Mouse (Mus musculus): ENCODE data around the gene Wfdc17. TPM values are rescaled to one million over a fixed set of nuclear protein-coding genes. Genes with fewer than 3 reads are reported as not detected.

The Wfdc17 gene
- polyA plus RNA-seq (2016; fragmentation: Nextera tagmentation; extraction: Ambion mirVana), result 0.32 TPM in 1 of 2 replicates, not detected in the other

DNA sequence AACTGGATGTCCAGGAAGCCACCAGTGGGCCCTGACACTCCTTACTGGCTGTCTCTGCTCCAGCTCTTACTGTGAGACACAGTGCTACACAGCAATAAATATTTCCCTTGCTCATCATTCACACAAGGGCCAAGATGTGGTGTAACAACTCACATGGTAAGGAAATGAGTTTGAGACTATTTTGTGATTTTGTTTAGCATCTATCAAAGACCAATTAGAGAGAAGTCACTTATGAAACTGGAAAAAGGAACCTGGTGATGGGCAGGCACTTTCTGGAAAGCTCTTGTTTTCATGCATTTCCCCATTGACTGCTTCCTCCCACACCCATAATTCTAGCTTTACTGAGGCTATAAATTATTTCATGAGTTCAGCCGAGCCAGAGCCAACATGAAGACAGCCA, at the start of gene Wfdc17:
Gene Wfdc17, plus strand, starts transcription at position 287 of the 400 bp plus-strand sequence.
- Histone ChIP-seq H3K27ac (no peak within 1 kb of the TSS), H3K4me1 (no peaks in the 10 kb centered on the region), H3K27me3 (ENCODE audit: poor library complexity, severe bottlenecking) (no peaks in the 10 kb centered on the region), H3K4me3 (no peak within 1 kb of the TSS), H3K36me3 (replicated peaks) (no peaks in the 10 kb centered on the region), H3K9me3 (no peaks in the 10 kb centered on the region)
- 74% methylated on average over 1 of the region's 1 CpGs for WGBS
- DNase-seq (ENCODE audit: extremely low spot score, low spot score), result no peak

- Histone ChIP-seq H3K27ac (no peak overlapping the region), H3K27me3 (ENCODE audit: poor library complexity, severe bottlenecking) (no peaks in the 10 kb centered on the region), H3K36me3 (replicated peaks) (no peaks in the 10 kb centered on the region), H3K9me3 (no peaks in the 10 kb centered on the region), H3K4me1 (no peaks in the 10 kb centered on the region), H3K4me3 (no peak overlapping the region)
- 91% methylated on average over 8 of the region's 8 CpGs for WGBS
- DNase-seq (ENCODE audit: extremely low spot score, low spot score), result no peak
Measured at GRCm38 (mm10) chr11:83654606-83655005, 49.2 kb upstream of the Wfdc17 start.

DNA sequence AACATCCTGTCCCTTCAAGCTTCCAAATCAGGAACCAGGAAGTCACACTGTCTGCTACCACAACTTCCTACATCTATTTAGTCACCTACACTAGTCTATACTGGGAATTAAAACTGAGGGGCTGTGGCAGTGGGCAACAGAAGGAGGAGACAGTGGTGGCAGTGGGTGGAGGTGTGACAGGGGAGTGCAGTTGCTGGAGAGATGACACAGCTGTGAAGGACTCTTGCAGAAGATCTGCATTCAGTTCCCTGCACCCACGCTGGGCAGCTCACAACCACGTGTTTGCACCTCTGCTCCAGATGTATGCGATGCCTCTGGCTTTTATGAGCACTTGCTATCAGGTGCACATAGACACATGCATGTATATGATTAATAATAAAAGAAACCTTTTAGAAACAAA, 46.3 kb upstream of the Wfdc17 start:
- H3K9me3 ChIP-seq, result no peaks in the 10 kb centered on the region
- no peak for DNase-seq (ENCODE audit: extremely low spot score, low spot score)
- H3K4me1 ChIP-seq, result no peaks in the 10 kb centered on the region
- no peaks in the 10 kb centered on the region for H3K36me3 ChIP-seq (replicated peaks)
- H3K4me3 ChIP-seq, result no peak overlapping the region
- no peaks in the 10 kb centered on the region for H3K27me3 ChIP-seq (ENCODE audit: poor library complexity, severe bottlenecking)
- 85% methylated on average over 3 of the region's 3 CpGs for WGBS
- H3K27ac ChIP-seq, result no peak overlapping the region

GRCm38 (mm10) chr11:83658797-83659196, 45.0 kb upstream of the Wfdc17 start:
- WGBS, result 84% methylated on average over 6 of the region's 6 CpGs
- Histone ChIP-seq H3K9me3 (no peaks in the 10 kb centered on the region), H3K4me1 (no peaks in the 10 kb centered on the region), H3K36me3 (replicated peaks) (no peaks in the 10 kb centered on the region), H3K27me3 (ENCODE audit: poor library complexity, severe bottlenecking) (no peaks in the 10 kb centered on the region), H3K4me3 (no peak overlapping the region), H3K27ac (no peak overlapping the region)
- DNase-seq (ENCODE audit: extremely low spot score, low spot score), result no peak

- Histone ChIP-seq H3K27ac (no peak within 1 kb of the TSS), H3K36me3 (replicated peaks) (no peaks in the 10 kb centered on the region), H3K4me3 (no peak within 1 kb of the TSS), H3K27me3 (ENCODE audit: poor library complexity, severe bottlenecking) (no peaks in the 10 kb centered on the region), H3K9me3 (no peaks in the 10 kb centered on the region), H3K4me1 (no peaks in the 10 kb centered on the region)
- DNase-seq (ENCODE audit: extremely low spot score, low spot score), result no peak
- WGBS, result 82% methylated on average over 6 of the region's 6 CpGs
Measured at GRCm38 (mm10) chr11:83662204-83662603, 41.6 kb upstream of the Wfdc17 start, which contains the start of gene Ccl4. Gene Ccl4, plus strand, starts transcription at chr11:83662584.

DNA sequence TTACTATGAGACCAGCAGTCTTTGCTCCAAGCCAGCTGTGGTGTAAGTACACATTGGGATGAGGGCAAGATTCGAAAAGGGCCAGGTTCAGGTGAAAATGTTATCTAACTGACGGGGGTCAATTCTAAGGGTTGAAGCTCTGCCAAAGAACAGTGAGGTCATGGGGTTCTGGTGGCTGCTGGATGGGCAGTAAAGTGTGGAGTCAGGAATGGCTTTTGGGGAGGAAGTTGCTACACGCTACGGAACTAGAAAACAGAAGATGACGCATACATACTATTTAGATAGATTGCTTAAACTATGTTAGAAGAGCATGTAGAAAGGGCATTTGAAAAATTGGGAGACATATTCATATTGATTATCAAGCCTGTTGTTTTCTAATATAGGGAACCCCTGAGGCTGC, 40.3 kb upstream of the Wfdc17 start:
- 91% methylated on average over 5 of the region's 5 CpGs for WGBS
- Histone ChIP-seq H3K27ac (no peak overlapping the region), H3K27me3 (ENCODE audit: poor library complexity, severe bottlenecking) (no peaks in the 10 kb centered on the region), H3K4me3 (no peak overlapping the region), H3K36me3 (replicated peaks) (no peaks in the 10 kb centered on the region), H3K4me1 (no peaks in the 10 kb centered on the region), H3K9me3 (no peaks in the 10 kb centered on the region)
- no peak for DNase-seq (ENCODE audit: extremely low spot score, low spot score)

DNA sequence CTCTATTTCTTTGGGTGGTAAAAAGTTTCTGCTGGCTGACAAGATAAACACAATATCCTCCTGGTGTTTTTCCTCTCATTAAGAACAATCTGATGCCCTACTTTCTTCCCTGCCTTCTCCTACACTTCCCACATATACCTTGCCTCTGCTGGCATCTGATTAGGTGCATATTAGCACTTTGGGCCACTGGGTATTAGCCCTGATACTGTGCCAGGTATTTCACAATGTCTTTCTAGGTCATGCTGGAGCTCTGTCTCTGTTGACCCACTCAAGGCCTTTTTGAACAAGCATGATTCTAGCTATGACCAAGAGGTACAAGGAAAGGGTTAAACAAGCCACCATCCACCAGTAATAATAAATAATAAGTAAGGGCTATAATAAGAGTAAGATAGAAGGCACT, 32.0 kb upstream of the Wfdc17 start:
- DNase-seq (ENCODE audit: extremely low spot score, low spot score), result no peak
- Histone ChIP-seq H3K27ac (no peak overlapping the region), H3K27me3 (ENCODE audit: poor library complexity, severe bottlenecking) (no peaks in the 10 kb centered on the region)

DNA sequence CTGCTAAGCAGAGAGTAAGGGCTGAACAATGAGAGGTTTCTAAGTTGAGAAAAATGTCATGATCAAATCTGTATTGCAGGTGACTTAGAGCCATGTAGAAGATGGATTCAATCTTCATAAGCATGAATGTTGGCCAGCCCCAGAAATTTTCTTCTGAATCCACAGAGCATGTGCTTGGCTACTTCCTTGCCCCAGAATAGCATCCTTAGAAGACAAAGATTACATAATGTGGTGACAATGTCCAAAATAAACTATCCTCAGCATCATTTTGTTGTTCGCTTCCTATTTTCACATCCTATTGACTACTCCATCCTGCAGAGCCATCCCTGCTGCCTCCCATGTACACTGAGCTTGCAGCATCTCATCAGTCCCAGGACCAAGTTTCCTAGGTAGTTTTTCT, 28.1 kb upstream of the Wfdc17 start:
- no peaks in the 10 kb centered on the region for H3K27me3 ChIP-seq (ENCODE audit: poor library complexity, severe bottlenecking)
- H3K36me3 ChIP-seq (replicated peaks), result no peaks in the 10 kb centered on the region
- 97% methylated on average over 1 of the region's 1 CpGs for whole genome bisulfite sequencing
- H3K27ac ChIP-seq, result no peak overlapping the region
- no peaks in the 10 kb centered on the region for H3K4me1 ChIP-seq
- H3K9me3 ChIP-seq, result no peaks in the 10 kb centered on the region
- DNase-seq (ENCODE audit: extremely low spot score, low spot score), result no peak
- H3K4me3 ChIP-seq, result no peak overlapping the region

More for the DNA sequence above, 32.0 kb upstream of the Wfdc17 start:
- no peak overlapping the region for H3K4me3 ChIP-seq
- no peaks in the 10 kb centered on the region for H3K4me1 ChIP-seq
- no peaks in the 10 kb centered on the region for H3K9me3 ChIP-seq
- no peaks in the 10 kb centered on the region for H3K36me3 ChIP-seq (replicated peaks)

DNA sequence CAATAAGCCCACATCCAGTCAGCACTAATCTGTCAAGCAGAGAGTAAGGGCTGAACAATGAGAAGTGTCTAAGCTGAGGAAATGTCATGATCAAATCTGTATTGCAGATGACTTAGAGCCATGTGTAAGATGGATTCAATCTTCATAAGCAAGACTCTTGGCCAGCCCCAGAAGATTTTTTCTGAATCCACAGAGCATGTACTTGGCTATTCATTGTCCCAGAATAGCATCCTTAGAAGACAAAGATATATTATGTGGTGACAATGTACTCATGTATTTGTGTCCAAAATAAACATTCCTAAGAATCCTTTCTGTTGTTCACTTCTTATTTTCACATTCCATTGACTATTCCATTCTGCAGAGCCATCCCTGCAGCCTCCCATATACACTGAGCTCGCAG, 13.9 kb upstream of the Wfdc17 start:
- Histone ChIP-seq H3K27ac (no peak overlapping the region), H3K9me3 (no peaks in the 10 kb centered on the region), H3K4me3 (no peak overlapping the region), H3K36me3 (replicated peaks) (no peaks in the 10 kb centered on the region), H3K27me3 (ENCODE audit: poor library complexity, severe bottlenecking) (no peaks in the 10 kb centered on the region), H3K4me1 (no peaks in the 10 kb centered on the region)
- WGBS, result 93% methylated on average over 1 of the region's 1 CpGs
- DNase-seq (ENCODE audit: extremely low spot score, low spot score), result no peak

- Histone ChIP-seq H3K36me3 (replicated peaks) (no peaks in the 10 kb centered on the region), H3K4me1 (no peaks in the 10 kb centered on the region), H3K9me3 (no peaks in the 10 kb centered on the region), H3K27ac (no peak overlapping the region), H3K27me3 (ENCODE audit: poor library complexity, severe bottlenecking) (no peaks in the 10 kb centered on the region), H3K4me3 (no peak overlapping the region)
- 77% methylated on average over 1 of the region's 1 CpGs for WGBS
- DNase-seq (ENCODE audit: extremely low spot score, low spot score), result no peak
Measured at GRCm38 (mm10) chr11:83692008-83692407, 11.8 kb upstream of the Wfdc17 start.

GRCm38 (mm10) chr11:83708715-83709114, 4.9 kb downstream of the Wfdc17 start, which contains the start of gene Wfdc18:
Gene Wfdc18, plus strand, starts transcription at chr11:83709015.
- WGBS, result 80% methylated on average over 4 of the region's 4 CpGs
- H3K27me3 ChIP-seq (ENCODE audit: poor library complexity, severe bottlenecking), result no peaks in the 10 kb centered on the region
- DNase-seq (ENCODE audit: extremely low spot score, low spot score), result no peak
- H3K27ac ChIP-seq, result no peak within 1 kb of the TSS
- no peaks in the 10 kb centered on the region for H3K9me3 ChIP-seq
- H3K36me3 ChIP-seq (replicated peaks), result no peaks in the 10 kb centered on the region
- no peaks in the 10 kb centered on the region for H3K4me1 ChIP-seq
- no peak within 1 kb of the TSS for H3K4me3 ChIP-seq

GRCm38 (mm10) chr11:83709683-83710082, 5.9 kb downstream of the Wfdc17 start:
- WGBS, result 91% methylated on average over 5 of the region's 5 CpGs
- no peak for DNase-seq (ENCODE audit: extremely low spot score, low spot score)
- H3K4me3 ChIP-seq, result no peak overlapping the region

DNA sequence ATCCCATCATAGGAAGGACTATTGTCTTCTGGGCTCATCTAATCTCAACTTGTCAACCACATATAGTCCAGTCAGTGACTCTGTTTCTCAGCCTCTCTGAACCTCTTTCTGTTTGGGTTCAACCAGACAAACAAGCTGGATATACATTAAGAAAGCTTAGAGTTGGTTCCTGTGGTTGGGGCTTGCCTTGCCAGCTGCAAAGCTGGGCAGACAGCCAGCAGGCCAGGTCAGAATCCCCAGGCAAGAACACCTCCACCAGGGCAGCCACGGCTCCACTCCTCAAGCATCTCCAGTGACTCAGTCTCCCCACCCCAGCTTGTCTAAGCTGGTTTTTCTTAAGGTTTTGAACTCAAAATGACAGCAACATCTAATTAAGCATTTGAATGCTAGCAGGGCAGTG, 8.9 kb downstream of the Wfdc17 start:
- 89% methylated on average over 1 of the region's 1 CpGs for WGBS
- DNase-seq (ENCODE audit: extremely low spot score, low spot score), result no peak
- H3K4me1 ChIP-seq, result no peaks in the 10 kb centered on the region
- H3K36me3 ChIP-seq (replicated peaks), result no peaks in the 10 kb centered on the region
- H3K9me3 ChIP-seq, result no peaks in the 10 kb centered on the region
- no peak overlapping the region for H3K4me3 ChIP-seq
- H3K27ac ChIP-seq, result no peak overlapping the region
- H3K27me3 ChIP-seq (ENCODE audit: poor library complexity, severe bottlenecking), result no peaks in the 10 kb centered on the region

More at GRCm38 (mm10) chr11:83709683-83710082, 5.9 kb downstream of the Wfdc17 start:
- Histone ChIP-seq H3K4me1 (no peaks in the 10 kb centered on the region), H3K27ac (no peak overlapping the region), H3K36me3 (replicated peaks) (no peaks in the 10 kb centered on the region), H3K27me3 (ENCODE audit: poor library complexity, severe bottlenecking) (no peaks in the 10 kb centered on the region), H3K9me3 (no peaks in the 10 kb centered on the region)

GRCm38 (mm10) chr11:83713925-83714324, 10.1 kb downstream of the Wfdc17 start:
- WGBS, result 93% methylated on average over 2 of the region's 2 CpGs
- Histone ChIP-seq H3K27ac (no peak overlapping the region), H3K4me1 (no peaks in the 10 kb centered on the region), H3K27me3 (ENCODE audit: poor library complexity, severe bottlenecking) (no peaks in the 10 kb centered on the region), H3K36me3 (replicated peaks) (no peaks in the 10 kb centered on the region), H3K9me3 (no peaks in the 10 kb centered on the region), H3K4me3 (no peak overlapping the region)
- no peak for DNase-seq (ENCODE audit: extremely low spot score, low spot score)

All from forebrain, embryonic 10.5 days (tissue).